Mouse (Mus musculus) midbrain, embryonic 16.5 days (tissue): ENCODE measurements at regions not wholly inside any gene's neighbourhood (a gene's known extent, or its start where the extent isn't known, plus 50 kb on each side); places are given as distances from the start of the nearest gene placed in this dataset.

ENCODE experiments used
- ATAC-seq: fragments of 200-750 bp; cut with Nextera tagmentation; 2 replicates; pipeline ENCODE4 v1.8.0; 2017; ENCODE audit warnings: moderate TSS enrichment
- H3K27ac ChIP-seq: fragments of 300-500 bp; sonication (generic); 2 replicates; pipeline ENCODE4 v1.5.1; 2014; ENCODE audit warnings: mild to moderate bottlenecking, low read length, mixed read lengths
- H3K27me3 ChIP-seq: fragments of 300-500 bp; sonication (generic); 2 replicates; pipeline ENCODE4 v1.6.1; 2014; ENCODE audit warnings: low read depth, low read length, mixed read lengths; ENCODE audit not compliant: control insufficient read depth, insufficient read depth
- H3K36me3 ChIP-seq: fragments of 300-500 bp; sonication (generic); 2 replicates; pipeline ENCODE4 v1.6.1; 2014; ENCODE audit warnings: mild to moderate bottlenecking, low read length, moderate library complexity, mixed read lengths; ENCODE audit not compliant: control insufficient read depth, insufficient read depth
- H3K4me1 ChIP-seq: fragments of 300-500 bp; sonication (generic); 2 replicates; pipeline ENCODE4 v1.6.1; 2014; ENCODE audit warnings: mild to moderate bottlenecking, low read length, mixed read lengths; ENCODE audit not compliant: control insufficient read depth, insufficient read depth
- H3K4me2 ChIP-seq: fragments of 300-500 bp; sonication (generic); 2 replicates; pipeline ENCODE4 v1.6.1; 2014; ENCODE audit warnings: mild to moderate bottlenecking, low read length, mixed read lengths
- H3K4me3 ChIP-seq: fragments of 300-500 bp; sonication (generic); 2 replicates; pipeline ENCODE4 v1.5.1; 2014; ENCODE audit warnings: low read depth, mild to moderate bottlenecking, low read length, moderate library complexity, mixed read lengths
- H3K9ac ChIP-seq: fragments of 300-500 bp; sonication (generic); 2 replicates; pipeline ENCODE4 v1.6.1; 2014; ENCODE audit warnings: low read depth, low read length, mixed read lengths
- H3K9me3 ChIP-seq: fragments of 300-500 bp; sonication (generic); replicated peaks from 2 replicates; pipeline ENCODE4 v1.6.1; 2014; ENCODE audit warnings: mild to moderate bottlenecking, low read length, mixed read lengths; ENCODE audit not compliant: control insufficient read depth, poor library complexity, severe bottlenecking
- WGBS: fragments of 180-500 bp; shearing (Covaris S2); extraction: QIAGEN DNeasy Blood & Tissue Kit; methylation state at CpG from one replicate; pipeline ENCODE4 v1.1.7; 2014; 5-methylcytosine and 5-hydroxymethylcytosine counted together

DNA sequence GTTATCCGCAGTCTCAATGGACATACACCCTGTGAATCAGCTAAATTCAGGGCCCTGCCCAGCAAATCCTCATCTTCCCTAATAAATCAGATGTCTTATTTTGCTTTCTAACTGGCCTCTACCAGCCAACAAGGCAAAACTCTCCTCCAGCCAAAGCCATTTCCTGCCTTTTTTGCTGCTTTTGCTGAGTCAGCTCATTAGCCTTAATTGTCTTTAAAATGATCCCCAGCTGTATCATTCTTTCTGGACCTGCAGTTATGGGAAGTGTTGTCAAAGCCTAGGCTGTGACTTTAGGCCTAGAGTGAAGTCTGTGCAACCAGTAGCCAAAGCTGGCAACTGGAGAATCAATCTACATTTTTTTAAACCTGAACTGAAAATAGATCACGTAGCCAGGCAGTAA is 81.4 kb downstream of the Mtpn start:
- WGBS, result 95% methylated on average over 2 of the region's 2 CpGs
- no peaks in the 10 kb centered on the region for H3K4me1 ChIP-seq
- H3K27ac ChIP-seq, result no peak overlapping the region
- no peak overlapping the region for H3K9ac ChIP-seq
- no peak overlapping the region for H3K4me2 ChIP-seq
- no peaks in the 10 kb centered on the region for H3K36me3 ChIP-seq
- no peak for ATAC-seq
- no peaks in the 10 kb centered on the region for H3K9me3 ChIP-seq
- no peak overlapping the region for H3K4me3 ChIP-seq
- H3K27me3 ChIP-seq, result no peaks in the 10 kb centered on the region

- H3K4me3 ChIP-seq, result no peak overlapping the region
- H3K27ac ChIP-seq, result no peak overlapping the region
- no peaks in the 10 kb centered on the region for H3K36me3 ChIP-seq
- H3K4me1 ChIP-seq, result no peaks in the 10 kb centered on the region
- WGBS, result 89% methylated on average over 1 of the region's 1 CpGs
- no peak overlapping the region for H3K9ac ChIP-seq
- H3K4me2 ChIP-seq, result no peak overlapping the region
- no peaks in the 10 kb centered on the region for H3K9me3 ChIP-seq
- no peaks in the 10 kb centered on the region for H3K27me3 ChIP-seq
- no peak for ATAC-seq
These were observed 94.7 kb downstream of the Mtpn start for GRCm38 (mm10) chr6:35445007-35445406.

- no peaks in the 10 kb centered on the region for H3K27me3 ChIP-seq
- H3K4me1 ChIP-seq, result no peaks in the 10 kb centered on the region
- H3K27ac ChIP-seq, result no peak overlapping the region
- no peak overlapping the region for H3K4me2 ChIP-seq
- WGBS, result 70% methylated on average over 3 of the region's 3 CpGs
- H3K36me3 ChIP-seq, result no peaks in the 10 kb centered on the region
- no peak for ATAC-seq
- H3K4me3 ChIP-seq, result no peak overlapping the region
- no peaks in the 10 kb centered on the region for H3K9me3 ChIP-seq
- no peak overlapping the region for H3K9ac ChIP-seq
These were observed 100.4 kb upstream of the Fam180a start for GRCm38 (mm10) chr6:35426301-35426700.

DNA sequence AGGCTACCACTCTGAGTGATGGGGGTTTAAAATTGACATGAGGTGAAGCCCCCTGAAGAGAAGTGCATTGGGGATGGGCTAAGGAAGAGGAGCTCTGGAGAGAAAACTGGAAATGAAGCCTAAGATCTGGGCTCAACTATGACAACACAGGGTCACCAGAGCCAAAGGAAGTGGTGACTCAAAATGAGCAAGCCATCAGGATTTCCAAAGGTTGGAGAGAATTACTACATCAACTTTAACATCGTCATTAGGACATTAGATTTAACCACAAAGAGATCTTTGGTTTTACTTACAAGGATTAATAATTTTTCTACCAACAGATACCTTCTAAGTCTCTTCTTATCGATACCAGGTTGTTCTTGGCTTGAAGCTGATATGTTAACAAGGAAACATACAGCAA is 98.6 kb upstream of the Fam180a start:
- H3K4me2 ChIP-seq, result no peak overlapping the region
- no peak for ATAC-seq
- H3K9me3 ChIP-seq, result no peaks in the 10 kb centered on the region
- no peak overlapping the region for H3K4me3 ChIP-seq
- no peaks in the 10 kb centered on the region for H3K27me3 ChIP-seq
- no peaks in the 10 kb centered on the region for H3K36me3 ChIP-seq
- WGBS, result 90% methylated on average over 2 of the region's 2 CpGs
- H3K27ac ChIP-seq, result no peak overlapping the region
- H3K9ac ChIP-seq, result no peak overlapping the region
- no peaks in the 10 kb centered on the region for H3K4me1 ChIP-seq

DNA sequence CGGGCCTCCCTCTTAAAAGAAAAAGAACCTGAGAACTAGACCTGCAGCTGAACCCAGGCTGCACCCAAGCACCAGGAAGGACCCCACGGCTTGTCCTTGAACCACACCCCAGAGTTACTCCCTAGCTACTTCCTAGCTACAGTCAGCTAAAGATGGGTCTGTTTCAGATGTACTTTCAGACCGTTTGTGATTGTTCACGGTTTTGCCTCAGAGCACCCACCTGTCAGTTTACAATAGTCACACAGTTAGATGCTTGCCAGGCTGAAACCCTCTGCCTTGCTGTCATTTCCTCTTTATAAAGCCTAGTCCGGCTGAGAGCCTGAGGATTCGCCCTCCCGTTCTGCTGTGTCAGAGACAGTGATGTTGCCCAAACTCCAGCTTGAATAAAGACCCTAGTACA is 95.0 kb upstream of the Fam180a start:
- ATAC-seq, result no peak
- H3K4me1 ChIP-seq, result no peaks in the 10 kb centered on the region
- H3K9me3 ChIP-seq, result no peaks in the 10 kb centered on the region
- no peak overlapping the region for H3K27ac ChIP-seq
- H3K9ac ChIP-seq, result no peak overlapping the region
- no peaks in the 10 kb centered on the region for H3K36me3 ChIP-seq
- 89% methylated on average over 7 of the region's 7 CpGs for whole genome bisulfite sequencing
- H3K4me2 ChIP-seq, result no peak overlapping the region
- no peak overlapping the region for H3K4me3 ChIP-seq
- no peaks in the 10 kb centered on the region for H3K27me3 ChIP-seq

DNA sequence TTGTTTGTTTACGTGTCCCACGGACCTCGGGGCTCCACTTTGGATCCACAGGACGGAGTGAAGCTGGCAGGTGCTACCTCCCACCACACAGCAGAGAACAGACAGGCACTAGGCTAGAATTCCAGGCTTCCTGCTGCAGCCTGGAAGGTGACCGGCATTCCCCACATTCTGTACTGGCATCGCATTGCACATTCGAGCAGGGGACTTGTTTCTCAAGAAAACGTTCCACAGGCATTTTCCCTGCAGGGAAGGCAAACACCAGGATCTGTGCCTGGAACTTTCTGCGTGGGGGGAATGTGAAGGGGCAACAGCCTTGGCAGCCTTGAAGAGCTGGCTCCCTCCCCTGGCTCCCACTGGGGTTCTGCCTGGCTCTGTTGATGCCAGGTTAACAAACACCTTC is 79.1 kb upstream of the Fam180a start:
- Histone ChIP-seq H3K4me2 (no peak overlapping the region), H3K27me3 (no peaks in the 10 kb centered on the region), H3K4me3 (no peak overlapping the region), H3K36me3 (no peaks in the 10 kb centered on the region), H3K27ac (no peak overlapping the region), H3K4me1 (no peaks in the 10 kb centered on the region), H3K9me3 (no peaks in the 10 kb centered on the region), H3K9ac (no peak overlapping the region)
- ATAC-seq, result no peak
- 79% methylated on average over 9 of the region's 9 CpGs for WGBS

DNA sequence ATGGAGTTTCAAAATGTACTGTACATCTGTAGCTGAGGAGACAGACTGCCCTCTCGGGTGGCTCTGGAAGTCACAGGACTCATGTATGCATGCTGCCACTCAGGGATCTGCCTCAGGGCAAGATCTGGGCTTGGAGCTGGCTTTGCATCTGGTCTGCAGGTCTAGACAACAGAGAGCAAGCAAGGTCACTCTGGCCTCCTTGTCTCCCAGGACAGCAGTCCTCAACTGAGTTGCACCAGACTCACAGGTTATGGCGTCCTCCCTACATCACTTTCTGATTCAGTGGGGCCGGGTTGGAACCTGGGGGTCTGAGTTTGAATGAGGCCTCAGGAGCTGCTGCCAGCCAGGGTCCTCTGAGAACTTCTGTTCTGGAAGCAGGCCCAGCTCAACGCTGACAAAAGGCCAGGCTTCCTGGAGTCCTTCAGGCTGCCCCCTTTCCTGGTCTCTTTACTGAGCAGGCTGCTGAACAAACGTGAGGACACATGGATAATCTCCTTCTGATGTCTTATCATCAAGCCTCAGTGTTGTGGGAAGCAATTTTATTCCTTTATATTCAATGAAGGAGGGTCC is 77.5 kb upstream of the Fam180a start:
- WGBS, result 77% methylated on average over 5 of the region's 5 CpGs
- no peak for ATAC-seq
- no peak overlapping the region for H3K27ac ChIP-seq

DNA sequence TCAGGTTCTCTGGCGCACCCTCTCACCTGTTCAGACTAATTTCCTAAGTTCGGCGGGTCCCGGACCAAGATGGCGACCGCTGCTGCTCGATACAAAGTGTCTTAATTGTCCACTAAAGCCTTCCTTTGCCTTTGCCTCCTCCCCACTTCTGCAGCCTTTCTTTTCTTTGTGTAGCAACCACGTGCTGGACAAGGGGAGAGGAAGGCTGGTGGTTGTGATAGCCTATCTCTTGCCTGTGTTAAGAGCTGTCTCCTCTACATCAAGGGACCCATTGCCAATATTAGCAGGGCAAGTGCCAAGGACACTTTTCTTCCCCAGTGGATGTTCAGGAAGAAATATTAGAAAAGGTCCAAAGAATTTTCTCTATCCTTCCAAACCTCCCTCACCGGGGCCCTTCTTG is 69.8 kb upstream of the Fam180a start:
- H3K27ac ChIP-seq, result no peak overlapping the region
- H3K36me3 ChIP-seq, result no peaks in the 10 kb centered on the region
- H3K9me3 ChIP-seq, result no peaks in the 10 kb centered on the region
- H3K4me3 ChIP-seq, result no peak overlapping the region
- no peaks in the 10 kb centered on the region for H3K4me1 ChIP-seq
- WGBS, result 96% methylated on average over 7 of the region's 9 CpGs
- H3K27me3 ChIP-seq, result no peaks in the 10 kb centered on the region
- no peak overlapping the region for H3K4me2 ChIP-seq
- H3K9ac ChIP-seq, result no peak overlapping the region
- ATAC-seq, result no peak

More for the DNA sequence above, 77.5 kb upstream of the Fam180a start:
- H3K9ac ChIP-seq, result no peak overlapping the region
- H3K4me3 ChIP-seq, result no peak overlapping the region
- H3K9me3 ChIP-seq, result no peaks in the 10 kb centered on the region
- H3K36me3 ChIP-seq, result no peaks in the 10 kb centered on the region
- H3K4me2 ChIP-seq, result no peak overlapping the region
- no peaks in the 10 kb centered on the region for H3K4me1 ChIP-seq
- H3K27me3 ChIP-seq, result no peaks in the 10 kb centered on the region

GRCm38 (mm10) chr6:35388827-35389226 is 62.9 kb upstream of the Fam180a start:
- Histone ChIP-seq H3K9ac (no peak overlapping the region), H3K4me2 (no peak overlapping the region), H3K27me3 (no peaks in the 10 kb centered on the region), H3K4me1 (no peaks in the 10 kb centered on the region), H3K36me3 (no peaks in the 10 kb centered on the region), H3K9me3 (no peaks in the 10 kb centered on the region), H3K27ac (no peak overlapping the region), H3K4me3 (no peak overlapping the region)
- 88% methylated on average over 3 of the region's 3 CpGs for WGBS
- no peak for ATAC-seq
